Mouse (Mus musculus) liver, adult 2 months (tissue): ENCODE measurements around the gene Pde5a. TPM values are rescaled to one million over a fixed set of nuclear protein-coding genes. Genes with fewer than 3 reads are reported as not detected.

ENCODE experiments used
- DNase-seq: peaks from one replicate; pipeline ENCODE4 v3.0.0-alpha.2; 2011; ENCODE audit warnings: low read depth, low spot score; ENCODE audit errors: extremely low read depth
- H3K27ac ChIP-seq: fragments of 200-500 bp; replicated peaks from 2 replicates; pipeline ENCODE4 v1.5.1; 2012; ENCODE audit warnings: low read depth, mild to moderate bottlenecking, control low read depth, inconsistent platforms, low read length; ENCODE audit not compliant: insufficient read depth
- H3K27me3 ChIP-seq: fragments of 200-500 bp; 2 replicates; pipeline ENCODE4 v1.6.1; 2012; ENCODE audit warnings: mild to moderate bottlenecking, moderate library complexity, low read length, inconsistent platforms; ENCODE audit not compliant: control insufficient read depth, insufficient read depth
- H3K36me3 ChIP-seq: fragments of 200-500 bp; 2 replicates; pipeline ENCODE4 v1.6.1; 2012; ENCODE audit warnings: low read length, inconsistent platforms; ENCODE audit not compliant: control insufficient read depth, insufficient read depth
- H3K4me1 ChIP-seq: fragments of 200-500 bp; 2 replicates; pipeline ENCODE4 v1.6.1; 2011; ENCODE audit warnings: low read length; ENCODE audit not compliant: control insufficient read depth, insufficient read depth
- H3K4me3 ChIP-seq: fragments of 200-500 bp; 2 replicates; pipeline ENCODE4 v1.5.1; 2011; ENCODE audit warnings: low read depth, mild to moderate bottlenecking, control low read depth, low read length, moderate library complexity; ENCODE audit not compliant: insufficient read depth
- H3K79me2 ChIP-seq: fragments of 200-500 bp; 2 replicates; pipeline ENCODE4 v1.6.1; 2012; ENCODE audit warnings: inconsistent platforms, mild to moderate bottlenecking, low read length, moderate library complexity; ENCODE audit not compliant: control insufficient read depth, insufficient read depth
- H3K9ac ChIP-seq: fragments of 200-500 bp; 2 replicates; pipeline ENCODE4 v1.6.1; 2012; ENCODE audit warnings: low read depth, mild to moderate bottlenecking, control low read depth, inconsistent platforms, low read length
- CTCF ChIP-seq: fragments of 200-500 bp; IDR thresholded peaks from 2 replicates; pipeline ENCODE4 v1.5.1; 2011; ENCODE audit warnings: low read depth, low read length, control low read depth
- POLR2A ChIP-seq: fragments of 200-500 bp; IDR thresholded peaks from 2 replicates; pipeline ENCODE4 v1.6.1; 2011; ENCODE audit warnings: low read length, control low read depth; ENCODE audit not compliant: insufficient read depth; ENCODE audit errors: extremely low read depth
- WGBS: fragments of 180-500 bp; shearing (Covaris S2); methylation state at CpG from one replicate; pipeline ENCODE4 v1.1.7; 2018; 5-methylcytosine and 5-hydroxymethylcytosine counted together
- polyA plus RNA-seq: library from polyadenylated mRNA; depleted of rRNA; stranded (reverse); fragments of >200 nt; gene quantifications from 2 replicates; pipeline ENCODE4 v1.2.3, GENCODE M21; 2012
- total RNA-seq: library from RNA; depleted of rRNA; stranded (reverse); fragments of >200 nt; gene quantifications from 2 replicates; pipeline ENCODE4 v1.2.3, GENCODE M21; 2014

Gene Pde5a
- total and polyA plus RNA-seq, 2 experiments, result 0.15 to 0.83 TPM

DNA sequence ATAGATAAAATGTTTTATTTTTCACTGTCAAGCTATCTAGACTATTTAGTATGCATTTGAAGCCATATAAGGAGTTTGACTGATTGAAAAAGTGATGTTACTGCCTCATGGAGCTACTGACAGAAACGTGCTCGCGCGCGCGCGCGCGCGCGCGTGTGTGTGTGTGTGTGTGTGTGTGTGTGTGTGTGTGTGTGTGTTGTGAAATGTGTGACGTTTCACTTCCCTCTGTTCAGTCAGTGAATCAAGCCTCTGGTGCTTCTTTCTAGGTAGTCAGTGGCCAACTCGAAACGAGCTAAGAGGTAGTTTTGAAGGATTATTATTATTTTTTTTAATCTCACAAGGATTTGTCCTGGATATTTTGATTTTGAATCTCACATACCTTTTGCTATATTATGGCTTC lies 10.7 kb downstream of the Pde5a start:
- Histone ChIP-seq H3K4me1 (no peaks in the 10 kb centered on the region), H3K4me3 (no peak overlapping the region), H3K9ac (no peak overlapping the region), H3K27me3 (no peaks in the 10 kb centered on the region), H3K27ac (no peak overlapping the region), H3K36me3 (no peaks in the 10 kb centered on the region), H3K79me2 (no peaks in the 10 kb centered on the region)
- no peak for DNase-seq
- TF ChIP-seq CTCF (no peak), POLR2A (no peak)
- 95% methylated on average over 15 of the region's 15 CpGs for WGBS

DNA sequence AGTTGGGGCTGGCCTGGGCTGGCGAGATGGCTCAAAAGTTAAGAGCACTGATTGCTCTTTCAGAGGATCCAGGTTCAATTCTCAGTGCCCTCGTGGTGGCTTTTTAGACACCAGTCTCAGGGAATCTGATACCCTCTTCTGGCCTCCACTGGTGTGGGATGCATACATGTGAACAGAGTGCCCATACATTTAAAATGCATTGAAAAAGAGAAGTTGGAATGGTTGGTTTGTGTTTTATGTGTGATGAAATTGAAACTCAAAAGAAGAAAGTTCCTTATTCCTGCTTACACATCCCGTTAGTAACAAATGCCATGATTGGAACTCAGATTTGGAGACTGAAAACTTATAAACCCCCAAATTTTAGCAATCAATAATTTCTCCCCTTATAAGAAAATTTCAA lies 15.5 kb downstream of the Pde5a start:
- Histone ChIP-seq H3K36me3 (no peaks in the 10 kb centered on the region), H3K79me2 (no peaks in the 10 kb centered on the region), H3K4me1 (no peaks in the 10 kb centered on the region), H3K4me3 (no peak overlapping the region), H3K27me3 (no peaks in the 10 kb centered on the region), H3K9ac (no peak overlapping the region), H3K27ac (no peak overlapping the region)
- no peak for DNase-seq
- 88% methylated on average over 3 of the region's 3 CpGs for WGBS
- no peak for TF ChIP-seq CTCF
- TF ChIP-seq POLR2A, result no peak

DNA sequence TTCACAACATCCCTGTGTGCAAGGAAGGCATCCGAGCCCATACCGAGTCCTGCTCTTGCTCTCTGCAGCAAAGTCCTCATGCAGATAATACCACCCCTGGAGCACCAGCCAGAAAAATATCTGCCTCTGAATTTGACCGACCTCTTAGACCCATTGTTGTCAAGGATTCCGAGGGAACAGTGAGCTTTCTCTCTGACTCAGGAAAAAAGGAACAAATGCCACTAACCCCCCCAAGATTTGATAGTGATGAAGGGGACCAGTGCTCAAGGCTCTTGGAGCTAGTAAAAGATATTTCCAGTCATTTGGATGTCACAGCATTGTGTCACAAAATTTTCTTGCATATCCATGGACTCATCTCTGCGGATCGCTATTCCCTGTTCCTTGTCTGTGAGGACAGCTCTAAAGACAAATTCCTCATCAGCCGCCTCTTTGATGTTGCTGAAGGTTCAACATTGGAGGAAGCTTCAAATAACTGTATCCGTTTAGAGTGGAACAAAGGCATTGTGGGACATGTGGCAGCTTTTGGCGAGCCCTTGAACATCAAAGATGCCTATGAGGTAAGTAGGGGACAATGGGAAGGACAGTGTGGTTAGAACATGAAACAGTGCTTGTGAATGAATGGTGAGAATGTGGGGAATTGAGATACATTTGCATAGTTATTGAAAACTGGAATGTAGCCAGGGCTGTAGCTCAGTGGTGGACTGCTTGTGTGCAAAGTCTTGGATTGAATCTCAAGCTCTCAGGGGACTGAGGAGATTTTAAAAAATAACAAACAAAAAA lies 19.4 kb downstream of the Pde5a start:
- Histone ChIP-seq H3K4me1 (no peaks in the 10 kb centered on the region), H3K9ac (no peak overlapping the region), H3K27ac (no peak overlapping the region), H3K79me2 (no peaks in the 10 kb centered on the region), H3K36me3 (no peaks in the 10 kb centered on the region), H3K4me3 (no peak overlapping the region), H3K27me3 (no peaks in the 10 kb centered on the region)
- no peak for TF ChIP-seq CTCF
- TF ChIP-seq POLR2A, result no peak
- 93% methylated on average over 9 of the region's 9 CpGs for WGBS
- DNase-seq, result no peak

DNA sequence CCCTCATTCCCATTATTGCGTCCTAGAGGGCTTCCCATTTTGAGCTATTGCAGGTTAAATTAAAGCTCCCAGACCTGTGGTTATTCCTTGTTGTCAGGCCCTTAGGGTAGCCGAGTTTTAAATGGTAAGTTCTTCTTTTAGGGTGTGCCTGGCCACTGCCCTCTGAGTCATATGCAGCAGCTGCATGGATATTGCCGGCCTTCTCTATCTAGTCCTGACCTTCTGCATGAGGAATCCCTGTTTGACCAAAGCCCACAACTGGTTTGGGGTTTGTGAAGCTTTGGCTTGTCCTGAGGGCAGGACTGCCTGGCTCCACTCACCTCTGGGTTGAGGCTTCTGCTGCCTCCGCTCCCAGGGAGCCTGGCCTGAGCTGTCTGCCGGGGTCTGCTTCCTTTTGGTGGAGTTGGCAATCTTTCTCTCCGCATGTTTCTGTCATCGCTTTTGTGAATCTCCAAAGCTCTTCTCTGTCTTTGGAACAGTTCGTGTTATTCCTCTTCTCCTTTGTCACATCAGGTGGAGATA lies 34.6 kb downstream of the Pde5a start:
- H3K79me2 ChIP-seq, result no peaks in the 10 kb centered on the region
- WGBS, result 78% methylated on average over 8 of the region's 8 CpGs
- no peak overlapping the region for H3K9ac ChIP-seq
- TF ChIP-seq POLR2A (no peak), CTCF (no peak)
- H3K4me1 ChIP-seq, result peaks cover 2% of the 10 kb centered on the region; the same call in 1 of the 2 replicates
- no peaks in the 10 kb centered on the region for H3K27me3 ChIP-seq
- H3K4me3 ChIP-seq, result no peak overlapping the region
- no peak for DNase-seq
- no peaks in the 10 kb centered on the region for H3K36me3 ChIP-seq
- no peak overlapping the region for H3K27ac ChIP-seq

DNA sequence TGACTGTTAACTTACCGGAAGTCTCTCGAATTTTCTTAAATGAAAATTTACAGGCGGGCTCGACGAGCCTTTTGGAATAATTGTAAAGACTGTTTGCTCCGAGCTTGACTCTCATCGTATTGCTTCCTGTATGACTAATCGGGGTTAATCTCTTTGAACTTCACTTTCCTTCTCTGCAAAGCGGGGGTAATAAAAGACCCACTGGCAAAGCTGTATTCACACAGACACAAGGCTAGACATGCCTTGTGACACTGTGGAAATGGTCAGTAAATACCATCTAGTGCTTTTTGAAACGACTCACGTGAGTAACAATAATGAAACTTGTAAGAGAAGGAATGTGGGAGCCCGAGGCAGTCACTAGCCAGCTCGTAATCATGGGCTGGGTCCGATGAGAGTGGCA lies 35.0 kb downstream of the Pde5a start:
- H3K36me3 ChIP-seq, result no peaks in the 10 kb centered on the region
- H3K27ac ChIP-seq, result no peak overlapping the region
- no peak for TF ChIP-seq POLR2A
- TF ChIP-seq CTCF, result no peak
- H3K27me3 ChIP-seq, result no peaks in the 10 kb centered on the region
- no peak for DNase-seq
- no peak overlapping the region for H3K9ac ChIP-seq
- H3K79me2 ChIP-seq, result no peaks in the 10 kb centered on the region
- 75% methylated on average over 14 of the region's 14 CpGs for WGBS
- H3K4me3 ChIP-seq, result no peak overlapping the region
- H3K4me1 ChIP-seq, result peaks cover 2% of the 10 kb centered on the region; the same call in 1 of the 2 replicates

DNA sequence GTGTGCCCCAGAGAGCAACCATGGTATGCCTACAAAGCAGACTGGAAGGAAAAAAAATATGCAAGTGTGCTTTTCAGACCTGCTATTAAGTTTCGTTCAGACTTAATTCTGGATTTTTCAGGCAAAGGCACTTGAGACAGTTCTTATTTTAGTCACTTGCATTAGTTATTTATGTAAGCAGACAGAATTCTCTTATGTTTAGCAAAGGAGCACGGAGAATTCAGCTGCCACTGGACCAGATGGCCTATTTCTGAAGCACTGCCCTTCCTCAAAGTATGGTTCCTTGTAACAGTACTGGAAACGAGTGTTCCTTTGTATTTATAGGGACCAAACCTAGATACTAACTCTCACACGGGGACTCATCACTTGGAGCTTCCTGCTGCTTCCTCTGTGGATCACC lies 38.2 kb downstream of the Pde5a start:
- TF ChIP-seq CTCF (no peak), POLR2A (no peak)
- Histone ChIP-seq H3K36me3 (no peaks in the 10 kb centered on the region), H3K27ac (no peak overlapping the region), H3K4me3 (no peak overlapping the region), H3K27me3 (no peaks in the 10 kb centered on the region), H3K9ac (no peak overlapping the region), H3K4me1 (peaks cover 2% of the 10 kb centered on the region; the same call in 1 of the 2 replicates), H3K79me2 (no peaks in the 10 kb centered on the region)
- no peak for DNase-seq
- 72% methylated on average over 4 of the region's 4 CpGs for WGBS
